In the genomic region with DNA sequence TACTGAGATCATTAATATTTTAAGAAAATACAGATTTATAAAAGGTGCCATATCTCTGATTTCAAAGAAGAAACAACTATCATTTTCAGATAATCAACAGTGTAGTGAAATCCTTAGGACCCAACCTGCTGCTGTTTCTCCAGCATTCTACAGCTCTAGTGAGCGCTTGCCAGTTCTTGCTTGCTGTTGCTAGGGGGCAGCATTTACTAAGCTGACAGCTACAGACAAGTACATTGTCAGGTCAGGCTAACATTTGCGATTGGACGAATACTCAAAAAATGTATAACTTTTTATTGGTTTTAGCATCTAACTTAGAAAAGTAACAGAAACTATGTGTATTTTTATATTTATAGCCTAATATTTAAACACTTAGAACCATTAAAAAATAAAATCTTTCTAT, we compare ENCODE assay signal across 8 mouse cellular contexts.
DNase-seq lines count a peak whose midpoint lies in the region; ATAC-seq and TF ChIP-seq lines count a peak whose summit lies in the region.
"Had no signal": no experiment of that assay in that cellular context is flagged by ENCODE, and none has a peak within 500 bp of the region (broad histone marks: within the 10 kb centered on the region; RNA-seq: fewer than 3 reads in every experiment).

No protein-coding gene starts in this region.

- in situ Hi-C loops in ES-E14 (cut with MboI; ENCODE audit: low sequenced_read_pairs in 2 of 2, unreplicated experiment in 2 of 2), result no loop called here

- no peak overlapping the region for H3K4me3 ChIP-seq in ES-E14 (ENCODE audit: insufficient read depth in 1 of 2, low read depth in 1 of 2, low read length in 2 of 2, poor library complexity in 1 of 2, severe bottlenecking in 1 of 2)
- no peak overlapping the region for H3K4me3 ChIP-seq in embryonic facial prominence, embryonic 11.5 days (ENCODE audit: low read depth, low read length)
- no peak overlapping the region for H3K4me3 ChIP-seq in liver, postnatal 0 days (ENCODE audit: low read depth, low read length)
- H3K4me3 ChIP-seq: liver, embryonic 15.5 days had no signal

- no peak for TF ChIP-seq EP300 in liver, postnatal 0 days (IDR thresholded peaks at IDR 0.05; ENCODE audit: low read depth)

- peak; percentile 16 for DNase-seq in ES-E14 (ENCODE audit: low read depth, low spot score)
- DNase-seq in adrenal gland, adult 8-10 months, result peak; percentile 25
- DNase-seq in embryonic facial prominence, embryonic 11.5 days (ENCODE audit: low spot score), result peak; percentile 80
- peak; percentile 50 to 69 for DNase-seq in heart, postnatal 14 days
- DNase-seq in kidney, postnatal 4 days, result peak; percentile 63 to 72
- DNase-seq in liver, postnatal 0 days, result peak; percentile 37
- peak; percentile 77 for DNase-seq in retina, embryonic 14.5 days (ENCODE audit: low spot score)

- H3K27me3 ChIP-seq in embryonic facial prominence, embryonic 11.5 days (ENCODE audit: control insufficient read depth, insufficient read depth, low read length), result no peaks in the 10 kb centered on the region
- no peaks in the 10 kb centered on the region for H3K27me3 ChIP-seq in liver, postnatal 0 days (ENCODE audit: insufficient read depth, low read length)
- H3K27me3 ChIP-seq: liver, embryonic 15.5 days had no signal

- ATAC-seq in embryonic facial prominence, embryonic 11.5 days (replicated peaks; ENCODE audit: insufficient number of reproducible peaks, low FRiP score, low TSS enrichment, low read depth), result peak; percentile 83
- ATAC-seq in liver, postnatal 0 days, result peak; percentile 57; the same call in 1 of the 2 replicates

- no peak overlapping the region for H3K4me2 ChIP-seq in embryonic facial prominence, embryonic 11.5 days (ENCODE audit: low read depth, low read length)
- no peak overlapping the region for H3K4me2 ChIP-seq in liver, postnatal 0 days (ENCODE audit: low read depth, low read length)
- H3K4me2 ChIP-seq: liver, embryonic 15.5 days had no signal

- no peaks in the 10 kb centered on the region for H3K36me3 ChIP-seq in ES-E14 (ENCODE audit: control insufficient read depth, insufficient read depth, low read length, poor library complexity, severe bottlenecking)
- no peaks in the 10 kb centered on the region for H3K36me3 ChIP-seq in embryonic facial prominence, embryonic 11.5 days (replicated peaks; ENCODE audit: control insufficient read depth, insufficient read depth, low read depth, low read length)
- H3K36me3 ChIP-seq in liver, postnatal 0 days (replicated peaks; ENCODE audit: insufficient read depth, low read length), result peaks cover 4% of the 10 kb centered on the region; the same call in 1 of the 2 replicates
- H3K36me3 ChIP-seq: liver, embryonic 15.5 days had no signal

- no peaks in the 10 kb centered on the region for H3K9me3 ChIP-seq in ES-E14 (ENCODE audit: control insufficient read depth, insufficient read depth, low read depth, low read length)
- H3K9me3 ChIP-seq in embryonic facial prominence, embryonic 11.5 days (replicated peaks; ENCODE audit: control insufficient read depth, low read length), result no peaks in the 10 kb centered on the region
- no peaks in the 10 kb centered on the region for H3K9me3 ChIP-seq in liver, postnatal 0 days (ENCODE audit: low read length)
- H3K9me3 ChIP-seq: liver, embryonic 15.5 days had no signal

- no peaks in the 10 kb centered on the region for H3K4me1 ChIP-seq in ES-E14 (ENCODE audit: control insufficient read depth in 2 of 2, insufficient read depth in 2 of 2, low read length in 2 of 2, poor library complexity in 1 of 2)
- H3K4me1 ChIP-seq in embryonic facial prominence, embryonic 11.5 days (ENCODE audit: control insufficient read depth, insufficient read depth, low read length), result no peaks in the 10 kb centered on the region
- no peaks in the 10 kb centered on the region for H3K4me1 ChIP-seq in liver, postnatal 0 days (ENCODE audit: insufficient read depth)
- H3K4me1 ChIP-seq: liver, embryonic 15.5 days had no signal

- peak; percentile 83 for TF ChIP-seq CTCF in liver, postnatal 0 days (IDR thresholded peaks at IDR 0.05; ENCODE audit: low read depth)

- H3K27ac ChIP-seq in ES-E14 (ENCODE audit: insufficient read depth, low read depth, low read length, poor library complexity, severe bottlenecking), result no peak overlapping the region
- H3K27ac ChIP-seq in embryonic facial prominence, embryonic 11.5 days (replicated peaks; ENCODE audit: low read depth, low read length), result no peak overlapping the region
- no peak overlapping the region for H3K27ac ChIP-seq in liver, postnatal 0 days (ENCODE audit: low read depth)
- H3K27ac ChIP-seq: liver, embryonic 15.5 days had no signal

- WGBS in embryonic facial prominence, embryonic 11.5 days, result 41% methylated on average over 3 of the region's 3 CpGs
- 32% methylated on average over 3 of the region's 3 CpGs for WGBS in liver, postnatal 0 days (ENCODE audit: insufficient replicate concordance)

- no peak overlapping the region for H3K9ac ChIP-seq in ES-E14 (ENCODE audit: insufficient read depth, low read depth, low read length, poor library complexity, severe bottlenecking)
- no peak overlapping the region for H3K9ac ChIP-seq in embryonic facial prominence, embryonic 11.5 days (replicated peaks; ENCODE audit: low read length)
- H3K9ac ChIP-seq in liver, postnatal 0 days (replicated peaks), result no peak overlapping the region
- H3K9ac ChIP-seq: liver, embryonic 15.5 days had no signal

- intact Hi-C loops in heart, postnatal 14 days (cut with DNase I), result loop anchor here (5.0 kb wide), 2 partner anchors 345 to 525 kb away; a partner anchor contains a TSS

TF ChIP-seq in ES-E14, 5 proteins besides CTCF, POLR2A, EP300 and RAD21:
- TF ChIP-seq HCFC1 (IDR thresholded peaks at IDR 0.05; ENCODE audit: borderline replicate concordance, insufficient read depth, low read length) (no peak), MAFK (IDR thresholded peaks at IDR 0.05; ENCODE audit: insufficient read depth, low read depth, low read length) (no peak), ZNF384 (IDR thresholded peaks at IDR 0.05; ENCODE audit: low read depth, low read length) (no peak), ZC3H11A (IDR thresholded peaks at IDR 0.05; ENCODE audit: borderline replicate concordance, low read depth, low read length) (peak; percentile 74), CHD2 (IDR thresholded peaks at IDR 0.05; ENCODE audit: low read depth, low read length) (no peak)

Comparison
In these comparisons a context has a peak if more than half of its experiments do, and no peak if none do; other contexts are left out.
1. DNase-seq: peak in every context shown above with its lines; median percentile 80 in embryonic facial prominence, embryonic 11.5 days; 77 in retina, embryonic 14.5 days; 68 in kidney, postnatal 4 days; 60 in heart, postnatal 14 days; 37 in liver, postnatal 0 days; 25 in adrenal gland, adult 8-10 months; 16 in ES-E14.